Mouse (Mus musculus): ENCODE measurements at regions not wholly inside any gene's neighbourhood (a gene's known extent, or its start where the extent isn't known, plus 50 kb on each side); places are given as distances from the start of the nearest gene placed in this dataset.

GRCm38 (mm10) chr7:71524119-71524518, 172.8 kb upstream of the Gm10295 start:
- TF ChIP-seq MYOG (IDR thresholded peaks at IDR 0.05; ENCODE audit: control insufficient read depth in 1 of 3, insufficient read depth in 1 of 3, insufficient read length in 2 of 3, low read depth in 2 of 3) (no peak), MAX (IDR thresholded peaks at IDR 0.05; ENCODE audit: low read depth) (no peak), POLR2A (IDR thresholded peaks at IDR 0.05; ENCODE audit: insufficient read length, low read depth) (no peak), USF1 (IDR thresholded peaks at IDR 0.05; ENCODE audit: low read depth) (no peak), POLR2AphosphoS2 (IDR thresholded peaks at IDR 0.05; ENCODE audit: insufficient read length, low read depth) (no peak), TCF3 (IDR thresholded peaks at IDR 0.05; ENCODE audit: insufficient read length, low read depth) (no peak), E2F4 (IDR thresholded peaks at IDR 0.05; ENCODE audit: insufficient read depth) (no peak), TCF12 (IDR thresholded peaks at IDR 0.05; ENCODE audit: insufficient read depth, poor library complexity, severe bottlenecking) (no peak), CEBPB (IDR thresholded peaks at IDR 0.05; ENCODE audit: insufficient read depth, poor library complexity, severe bottlenecking) (no peak), REST (IDR thresholded peaks at IDR 0.05; ENCODE audit: insufficient read depth, insufficient read length) (no peak), MYOD1 (IDR thresholded peaks at IDR 0.05; ENCODE audit: control insufficient read depth in 1 of 3, insufficient read length in 2 of 3, low read depth in 2 of 3) (no peak)

Data from myocyte (in vitro differentiated cells).